Mouse (Mus musculus): ENCODE measurements around the gene Suclg2.

GRCm38 (mm10) chr6:95702200-95702599 is 16.4 kb downstream of the Suclg2 start:
- TF ChIP-seq TAL1 (IDR thresholded peaks at IDR 0.05; ENCODE audit: low read length) = no peak
- TF ChIP-seq GATA1 (IDR thresholded peaks at IDR 0.05; ENCODE audit: low read length) = no peak

Measured in erythroblast, embryonic 14.5 days (primary cell).